Mouse (Mus musculus) cortical plate, adult 2 months (tissue): ENCODE data around the gene Vnn1. TPM values are rescaled to one million over a fixed set of nuclear protein-coding genes. Genes with fewer than 3 reads are reported as not detected.
A peak's percentile ranks its signal among the peaks of the same experiment; 100 is the strongest.

Experiments
- H3K27ac ChIP-seq: fragments of 200-500 bp; 2 replicates; pipeline ENCODE4 v1.5.1; 2012; ENCODE audit warnings: low read length, control low read depth, inconsistent platforms; ENCODE audit not compliant: insufficient read depth
- H3K4me1 ChIP-seq: fragments of 200-500 bp; 2 replicates; pipeline ENCODE4 v1.6.1; 2011; ENCODE audit warnings: low read length; ENCODE audit not compliant: control insufficient read depth, insufficient read depth
- H3K4me3 ChIP-seq: fragments of 200-500 bp; 2 replicates; pipeline ENCODE4 v1.5.1; 2011; ENCODE audit warnings: mild to moderate bottlenecking, low read length, control low read depth; ENCODE audit not compliant: insufficient read depth
- CTCF ChIP-seq: fragments of 200-500 bp; IDR thresholded peaks from 2 replicates; pipeline ENCODE4 v1.5.1; 2011; ENCODE audit warnings: mild to moderate bottlenecking, control low read depth, low read length; ENCODE audit not compliant: insufficient read depth; ENCODE audit errors: extremely low read depth
- POLR2A ChIP-seq: fragments of 200-500 bp; IDR thresholded peaks from 2 replicates; pipeline ENCODE4 v1.6.1; 2011; ENCODE audit warnings: mild to moderate bottlenecking, low read length, control low read depth; ENCODE audit not compliant: insufficient read depth; ENCODE audit errors: extremely low read depth
- polyA plus RNA-seq: library from polyadenylated mRNA; depleted of rRNA; stranded (reverse); fragments of >200 nt; gene quantifications from 2 replicates; pipeline ENCODE4 v1.2.3, GENCODE M21; 2012; rRNA removed

Gene Vnn1
- 0.28 and 0.88 TPM in 2 replicates for polyA plus RNA-seq

DNA sequence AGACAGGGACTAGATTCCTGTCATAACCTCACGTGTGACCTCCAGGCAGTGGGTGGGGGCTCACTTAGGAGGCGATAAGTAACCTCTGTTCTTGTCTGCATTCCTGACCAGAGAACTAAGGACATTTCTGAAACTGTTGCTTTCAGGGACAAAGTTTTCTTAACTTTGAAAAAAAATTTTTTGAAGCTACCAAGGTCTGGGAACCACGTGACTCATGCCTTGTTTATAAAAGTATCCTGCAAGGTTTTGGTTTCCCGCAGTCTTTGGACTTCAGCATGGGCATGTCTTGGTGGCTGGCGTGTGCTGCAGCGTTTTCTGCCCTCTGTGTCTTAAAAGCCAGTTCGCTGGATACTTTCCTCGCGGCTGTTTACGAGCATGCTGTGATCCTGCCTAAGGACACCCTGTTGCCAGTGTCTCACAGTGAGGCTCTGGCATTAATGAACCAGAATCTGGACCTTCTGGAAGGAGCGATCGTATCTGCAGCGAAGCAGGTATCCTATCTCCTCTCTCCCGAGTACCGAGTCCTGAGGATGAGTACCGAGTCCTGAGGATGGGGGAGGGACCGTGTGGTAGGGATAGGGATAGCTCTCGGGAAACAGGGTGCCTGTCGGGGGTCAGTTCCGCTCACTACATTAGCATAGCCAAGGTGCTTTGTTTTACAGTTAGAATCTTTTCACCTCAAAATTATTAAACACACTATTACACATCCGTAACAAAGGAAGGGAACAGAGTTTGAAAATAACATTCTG lies at the start of gene Vnn1:
TSS of gene Vnn1 (plus strand) at position 88 of the 749 bp plus-strand sequence.
- Histone ChIP-seq H3K4me3 (0 out of 2 replicates have a peak within 1 kb of the TSS, but pooled peaks have one; percentile 6), H3K27ac (no peak within 1 kb of the TSS), H3K4me1 (no peaks in the 10 kb centered on the region)
- no peak for TF ChIP-seq POLR2A
- TF ChIP-seq CTCF = no peak

DNA sequence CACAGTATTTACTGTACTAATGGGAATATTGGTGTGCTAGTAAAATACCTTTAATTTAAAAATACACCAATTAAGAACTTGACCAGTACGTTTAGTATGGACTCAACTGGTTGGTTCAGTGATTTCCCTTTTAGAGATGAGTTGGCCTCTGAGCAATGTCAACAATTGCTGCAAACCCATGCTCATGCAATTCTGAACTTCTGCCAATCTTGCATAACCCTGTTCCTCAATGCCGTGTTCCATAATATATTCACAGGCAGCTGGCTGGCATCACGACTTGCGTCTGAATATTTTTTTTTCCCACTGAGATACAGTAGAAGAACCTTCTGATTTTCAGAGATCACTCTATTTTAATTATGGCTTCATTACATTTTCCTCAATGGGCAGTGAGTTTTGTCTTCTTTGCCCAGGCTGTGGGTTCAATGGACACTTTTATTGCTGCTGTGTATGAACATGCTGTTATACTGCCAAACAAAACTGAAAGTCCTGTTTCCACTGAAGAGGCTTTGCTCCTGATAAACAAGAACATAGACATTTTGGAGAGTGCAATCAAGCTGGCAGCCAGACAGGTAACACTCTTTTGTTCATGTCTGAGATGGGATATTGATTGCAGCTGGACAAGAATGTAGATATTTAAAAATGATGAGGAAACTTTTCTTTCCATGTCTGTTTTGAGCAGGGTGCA lies 43.1 kb upstream of the Vnn1 start, which contains the start of gene Vnn3:
TSS of gene Vnn3 (plus strand) at position 235 of the 685 bp plus-strand sequence.
- Histone ChIP-seq H3K4me3 (no peak within 1 kb of the TSS), H3K4me1 (no peaks in the 10 kb centered on the region), H3K27ac (no peak within 1 kb of the TSS)
- TF ChIP-seq CTCF (no peak), POLR2A (no peak)

DNA sequence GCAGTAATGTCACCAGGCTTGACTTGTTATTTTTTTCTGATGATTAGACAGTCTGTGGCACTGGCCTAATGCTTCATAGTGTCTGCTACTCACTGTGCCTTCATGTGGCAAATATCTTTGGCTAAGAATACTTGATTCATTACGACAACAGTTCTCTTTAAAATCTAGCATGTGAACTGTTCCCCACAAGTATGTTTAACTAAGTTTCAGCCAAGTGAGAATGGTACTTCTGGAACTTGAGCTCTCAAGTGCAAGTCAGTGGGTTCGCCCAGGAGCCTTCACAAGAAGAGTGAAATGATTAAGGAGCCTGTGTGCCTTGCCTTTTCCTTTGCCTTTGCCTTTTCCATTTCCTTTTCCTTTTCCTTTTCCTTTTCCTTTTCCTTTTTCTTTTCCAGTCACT lies 42.4 kb upstream of the Vnn1 start:
- no peak overlapping the region for H3K4me3 ChIP-seq
- H3K27ac ChIP-seq = no peak overlapping the region
- no peak for TF ChIP-seq POLR2A
- TF ChIP-seq CTCF = no peak

GRCm38 (mm10) chr10:23864362-23865312 lies 29.9 kb upstream of the Vnn1 start:
- Histone ChIP-seq H3K4me1 (no peaks in the 10 kb centered on the region), H3K4me3 (no peak overlapping the region), H3K27ac (no peak overlapping the region)
- TF ChIP-seq CTCF (no peak), POLR2A (no peak)

More for the DNA sequence above, 42.4 kb upstream of the Vnn1 start:
- H3K4me1 ChIP-seq = no peaks in the 10 kb centered on the region

- H3K4me3 ChIP-seq = no peak overlapping the region
- H3K4me1 ChIP-seq = no peaks in the 10 kb centered on the region
- TF ChIP-seq POLR2A = no peak
- 0 out of 2 replicates have a peak, but pooled peaks have one; percentile 4 for TF ChIP-seq CTCF
- H3K27ac ChIP-seq = no peak overlapping the region
Measured at GRCm38 (mm10) chr10:23880695-23881094, 13.8 kb upstream of the Vnn1 start.

DNA sequence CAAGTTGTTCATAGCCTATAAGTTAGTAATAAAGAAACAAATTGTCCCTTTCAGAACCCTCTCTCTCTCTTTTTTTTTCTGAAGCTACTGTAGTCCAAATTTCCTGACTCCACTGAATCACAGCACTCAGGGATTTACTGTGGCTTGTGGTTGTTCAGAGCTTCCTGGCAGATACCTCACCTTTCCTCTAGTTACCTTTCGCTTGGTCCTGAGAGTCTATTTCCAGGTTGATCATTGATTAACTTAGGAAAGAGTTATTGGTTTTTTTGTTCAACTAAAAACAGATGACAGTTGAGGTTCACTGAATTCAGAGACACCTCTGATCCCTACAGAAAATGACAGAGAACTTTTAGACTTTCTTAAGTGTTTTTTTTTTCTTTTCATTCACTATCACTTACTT lies 9.6 kb upstream of the Vnn1 start:
- TF ChIP-seq POLR2A (no peak), CTCF (no peak)
- Histone ChIP-seq H3K4me1 (no peaks in the 10 kb centered on the region), H3K27ac (no peak overlapping the region)

DNA sequence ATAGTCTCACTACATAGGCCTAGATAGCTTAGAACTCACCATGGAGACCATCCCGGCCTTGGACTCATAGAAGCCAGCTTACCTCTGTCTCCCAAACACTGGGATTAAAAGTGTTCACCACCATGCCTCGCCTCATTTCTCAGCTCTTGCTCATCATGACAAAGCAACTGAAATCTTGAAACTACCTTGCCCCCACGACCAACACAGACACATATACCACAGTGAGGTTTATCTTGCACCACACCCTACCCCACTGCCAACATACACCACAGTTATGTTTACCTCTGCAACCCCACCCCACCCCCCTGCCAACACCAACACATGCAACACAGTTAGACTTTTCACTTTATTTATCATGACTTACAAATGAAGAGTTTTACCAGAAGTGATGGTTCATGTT lies 8.4 kb upstream of the Vnn1 start:
- H3K4me1 ChIP-seq = no peaks in the 10 kb centered on the region
- no peak overlapping the region for H3K27ac ChIP-seq
- TF ChIP-seq POLR2A (no peak), CTCF (no peak)
- no peak overlapping the region for H3K4me3 ChIP-seq

More for the DNA sequence above, 9.6 kb upstream of the Vnn1 start:
- no peak overlapping the region for H3K4me3 ChIP-seq

DNA sequence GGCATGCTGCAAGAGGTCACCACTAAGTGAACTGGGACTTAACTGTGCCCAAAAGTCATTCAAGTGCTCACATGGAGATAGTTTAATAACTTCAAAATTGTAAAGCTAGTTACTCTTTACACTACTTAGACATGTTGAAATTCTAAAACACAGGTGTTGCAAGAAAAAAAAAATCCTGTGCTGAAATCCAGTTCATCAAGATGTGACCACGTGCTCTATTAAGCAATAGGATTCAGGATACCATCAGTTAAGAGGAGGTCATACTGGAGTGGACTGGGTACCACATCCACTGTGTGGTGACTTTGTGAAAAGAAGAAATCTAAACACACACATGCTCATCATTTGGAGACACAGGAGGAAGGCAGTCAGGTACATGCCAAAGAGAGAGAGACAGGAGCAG lies 1.5 kb upstream of the Vnn1 start:
- TF ChIP-seq POLR2A (no peak), CTCF (no peak)
- no peaks in the 10 kb centered on the region for H3K4me1 ChIP-seq

GRCm38 (mm10) chr10:23895376-23895775 lies 888 bp downstream of the Vnn1 start:
- Histone ChIP-seq H3K27ac (no peak overlapping the region), H3K4me1 (no peaks in the 10 kb centered on the region), H3K4me3 (no peak overlapping the region)
- TF ChIP-seq CTCF (no peak), POLR2A (no peak)

More for the DNA sequence above, 1.5 kb upstream of the Vnn1 start:
- H3K27ac ChIP-seq = no peak overlapping the region
- H3K4me3 ChIP-seq = no peak overlapping the region
